ENCODE assay signal across 21 mouse cellular contexts in the genomic region with DNA sequence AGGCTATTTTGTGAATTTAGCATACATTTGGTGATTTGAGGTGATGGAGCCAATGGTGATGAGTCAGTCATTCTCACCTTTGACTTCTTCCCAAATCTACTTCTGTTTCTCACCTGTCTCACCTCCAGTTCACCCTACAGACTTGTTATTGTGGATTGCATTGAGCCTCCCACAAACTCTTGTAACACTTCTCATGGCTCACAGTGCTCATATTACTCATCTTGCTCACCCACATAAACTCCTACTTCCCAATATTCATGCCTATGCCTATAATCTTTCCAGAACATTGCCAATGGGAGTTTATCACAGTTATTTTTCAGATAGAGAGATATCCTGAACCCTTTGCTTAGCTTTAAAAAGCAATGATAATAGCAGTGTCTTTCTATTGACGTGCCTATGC. TPM values are rescaled to one million over a fixed set of nuclear protein-coding genes. Genes with fewer than 3 reads are reported as not detected.
DNase-seq lines count a peak whose midpoint lies in the region; ATAC-seq lines count a peak whose summit lies in the region.
"Had no signal": no experiment of that assay in that cellular context is flagged by ENCODE, and none has a peak within 500 bp of the region (broad histone marks: within the 10 kb centered on the region; RNA-seq: fewer than 3 reads in every experiment).

No protein-coding gene starts in this region.

- DNase-seq in frontal cortex, postnatal 14 days (ENCODE audit: low spot score in 2 of 2), result no peak
- peak; percentile 3 for DNase-seq in right cerebral cortex, adult 18-20 months
- DNase-seq in right cerebral cortex, postnatal 10 days (ENCODE audit: low spot score in 2 of 2), result no peak
- DNase-seq in fat pad, adult 2 months (ENCODE audit: extremely low read depth, low read depth, low spot score), result peak; percentile 45
- DNase-seq in adrenal gland, postnatal 36 days, result no peak
- DNase-seq in ovary, postnatal 36 days (ENCODE audit: low spot score), result no peak
- DNase-seq: adrenal gland, postnatal 14 days; B cell, adult 2 months; cerebellum, adult 18-20 months; cerebellum, adult 9-10 months; cerebellum, postnatal 14 days; gastrocnemius, adult 2 months; gastrocnemius, postnatal 14 days; heart, adult 18-20 months; heart, postnatal 10 days; heart, postnatal 36 days had no signal

- peak; percentile 67; the same call in 1 of the 2 replicates for ATAC-seq in frontal cortex, adult (ENCODE audit: low TSS enrichment)
- ATAC-seq: forebrain, embryonic 15.5 days; hindbrain, embryonic 16.5 days; Patski had no signal

RNA-seq across cellular contexts. Expression of gene Pappa, which starts 37.1 kb away (rescaled TPM):
- total RNA-seq in adrenal gland, postnatal 36 days (2021), result under 1 TPM; 0.33 to 0.60 TPM
- total RNA-seq: CH12.LX had no signal

Comparison
In these comparisons a context has a peak if more than half of its experiments do, and no peak if none do; other contexts are left out.
1. DNase-seq: peak in right cerebral cortex, adult 18-20 months (single experiment) and fat pad, adult 2 months (single experiment); none in frontal cortex, postnatal 14 days (0 of 2), right cerebral cortex, postnatal 10 days (0 of 2), adrenal gland, postnatal 36 days (0 of 2) and ovary, postnatal 36 days (single experiment).